Mouse (Mus musculus) layer of hippocampus, adult 18-20 months (tissue): ENCODE measurements at regions not wholly inside any gene's neighbourhood (a gene's known extent, or its start where the extent isn't known, plus 50 kb on each side); places are given as distances from the start of the nearest gene placed in this dataset.

Source experiments
- DNase-seq, 2 experiments: peaks; one replicate each; pipeline ENCODE4 v3.0.0; 2022; ENCODE audit warnings: low spot score in 2 of 2

GRCm38 (mm10) chr1:50547794-50548193, 352.7 kb upstream of the Tmeff2 start:
- no peak for DNase-seq

GRCm38 (mm10) chr1:50572066-50572465, 328.4 kb upstream of the Tmeff2 start:
- peak in 1 of 2 experiments; percentile 3 for DNase-seq
